Mouse (Mus musculus): Measurements from ENCODE around the gene 1810049J17Rik.

DNA sequence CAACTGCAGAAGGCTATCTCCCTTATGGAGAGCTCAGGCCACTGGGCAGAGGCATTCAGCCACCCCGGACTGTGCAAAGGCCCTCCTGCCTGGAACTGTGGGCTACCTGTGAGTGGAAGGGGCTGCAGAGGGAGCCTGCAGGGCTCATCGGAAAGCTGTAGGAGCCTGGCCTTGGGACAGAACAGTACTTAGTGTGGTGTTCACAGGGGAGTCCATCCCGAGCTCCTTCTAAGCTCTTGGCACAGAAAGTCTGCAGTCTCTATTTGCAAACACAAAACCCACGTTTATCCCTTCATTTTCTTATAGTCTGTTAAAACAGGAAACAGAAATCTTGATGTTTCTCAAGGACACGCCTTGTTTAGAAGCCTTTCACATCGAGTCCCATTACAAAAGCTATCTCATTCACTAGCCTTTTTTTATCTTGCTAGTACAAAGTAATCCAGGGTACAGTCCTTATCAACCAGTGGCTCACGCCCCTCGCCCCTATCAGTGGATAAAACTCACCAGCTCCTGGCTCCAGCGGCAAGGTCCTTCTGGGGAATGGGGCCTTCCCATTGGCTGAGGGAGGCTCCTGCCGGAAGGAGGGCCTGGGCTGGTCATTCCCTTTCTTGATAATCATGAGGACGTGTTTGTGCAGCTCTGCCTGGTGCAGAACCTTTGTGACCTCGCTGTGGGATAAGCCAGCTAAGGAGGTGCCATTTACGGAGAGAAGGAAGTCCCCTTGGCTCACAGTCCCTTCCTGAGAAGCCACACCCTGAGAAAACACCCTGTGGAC is 45.8 kb upstream of the 1810049J17Rik start:
- no peak for TF ChIP-seq POLR2A (IDR thresholded peaks at IDR 0.05; ENCODE audit: insufficient read depth, low read depth, low read length)
- TF ChIP-seq CTCF (IDR thresholded peaks at IDR 0.05): no peak
- peak; percentile 33; the same call in 1 of the 2 replicates for TF ChIP-seq EP300 (IDR thresholded peaks at IDR 0.05; ENCODE audit: insufficient read depth, low read depth, low read length)
